Mouse (Mus musculus) kidney, embryonic 14.5 days (tissue): Measurements from ENCODE around the gene Zxdb. TPM values are rescaled to one million over a fixed set of nuclear protein-coding genes. Genes with fewer than 3 reads are reported as not detected.

Experiments
- ATAC-seq: fragments of 200-750 bp; cut with Nextera tagmentation; 2 replicates; pipeline ENCODE4 v1.8.0; 2017; ENCODE audit warnings: moderate number of reproducible peaks, mild to moderate bottlenecking, moderate TSS enrichment, moderate library complexity; ENCODE audit not compliant: low FRiP score, low TSS enrichment
- H3K27ac ChIP-seq: fragments of 300-500 bp; sonication (generic); 2 replicates; pipeline ENCODE4 v1.5.1; 2014; ENCODE audit warnings: low read depth, mild to moderate bottlenecking, low read length, moderate library complexity, mixed read lengths
- H3K27me3 ChIP-seq: fragments of 300-500 bp; sonication (generic); 2 replicates; pipeline ENCODE4 v1.6.1; 2014; ENCODE audit warnings: mild to moderate bottlenecking, low read length; ENCODE audit not compliant: control insufficient read depth, insufficient read depth
- H3K36me3 ChIP-seq: fragments of 300-500 bp; sonication (generic); 2 replicates; pipeline ENCODE4 v1.6.1; 2014; ENCODE audit warnings: low read length, mixed read lengths; ENCODE audit not compliant: control insufficient read depth, insufficient read depth
- H3K4me1 ChIP-seq: fragments of 300-500 bp; sonication (generic); 2 replicates; pipeline ENCODE4 v1.6.1; 2014; ENCODE audit warnings: low read length, mixed read lengths; ENCODE audit not compliant: control insufficient read depth, insufficient read depth
- H3K4me2 ChIP-seq: fragments of 300-500 bp; sonication (generic); replicated peaks from 2 replicates; pipeline ENCODE4 v1.6.1; 2014; ENCODE audit warnings: low read depth, mild to moderate bottlenecking, low read length
- H3K4me3 ChIP-seq: fragments of 300-500 bp; sonication (generic); 2 replicates; pipeline ENCODE4 v1.5.1; 2014; ENCODE audit warnings: mild to moderate bottlenecking, low read length
- H3K9ac ChIP-seq: fragments of 300-500 bp; sonication (generic); 2 replicates; pipeline ENCODE4 v1.6.1; 2014; ENCODE audit warnings: low read depth, mild to moderate bottlenecking, low read length, moderate library complexity
- H3K9me3 ChIP-seq: fragments of 300-500 bp; sonication (generic); 2 replicates; pipeline ENCODE4 v1.6.1; 2016; ENCODE audit warnings: low read length; ENCODE audit not compliant: control insufficient read depth
- WGBS: fragments of 180-500 bp; shearing (Covaris S2); extraction: QIAGEN DNeasy Blood & Tissue Kit; methylation state at CpG from one replicate; pipeline ENCODE4 v1.1.7; 2014; 5-methylcytosine and 5-hydroxymethylcytosine counted together
- polyA plus RNA-seq: library from polyadenylated mRNA; unstranded; fragments of >200 nt; fragmentation: Nextera tagmentation; extraction: Ambion mirVana; gene quantifications from 2 replicates; pipeline ENCODE4 v1.2.1, GENCODE M21; 2014

The Zxdb gene
- polyA plus RNA-seq, 1 experiment from 2014 or later, result 2.9 TPM

GRCm38 (mm10) chrX:94753733-94754132 is 29.4 kb downstream of the Zxdb start:
- H3K27ac ChIP-seq, result no peak overlapping the region
- H3K4me1 ChIP-seq, result no peaks in the 10 kb centered on the region
- ATAC-seq, result no peak
- WGBS, result 87% methylated on average over 5 of the region's 5 CpGs
- H3K36me3 ChIP-seq, result no peaks in the 10 kb centered on the region
- H3K4me3 ChIP-seq, result no peak overlapping the region
- no peak overlapping the region for H3K9ac ChIP-seq
- H3K27me3 ChIP-seq, result no peaks in the 10 kb centered on the region; the same call in 1 of the 2 replicates
- no peaks in the 10 kb centered on the region for H3K9me3 ChIP-seq
- no peak overlapping the region for H3K4me2 ChIP-seq

GRCm38 (mm10) chrX:94759959-94760358 is 35.6 kb downstream of the Zxdb start:
- no peak overlapping the region for H3K27ac ChIP-seq
- no peak overlapping the region for H3K4me2 ChIP-seq
- H3K36me3 ChIP-seq, result no peaks in the 10 kb centered on the region
- no peak overlapping the region for H3K9ac ChIP-seq
- no peak overlapping the region for H3K4me3 ChIP-seq
- H3K27me3 ChIP-seq, result no peaks in the 10 kb centered on the region; the same call in 1 of the 2 replicates
- no peaks in the 10 kb centered on the region for H3K4me1 ChIP-seq
- 10% methylated on average over 1 of the region's 1 CpGs for WGBS
- no peaks in the 10 kb centered on the region for H3K9me3 ChIP-seq
- no peak for ATAC-seq

- 93% methylated on average over 34 of the region's 34 CpGs for WGBS
Measured at GRCm38 (mm10) chrX:94773876-94774275, 49.5 kb downstream of the Zxdb start.

More at GRCm38 (mm10) chrX:94773876-94774275, 49.5 kb downstream of the Zxdb start:
- no peak for ATAC-seq
- H3K4me2 ChIP-seq, result no peak overlapping the region
- H3K9ac ChIP-seq, result no peak overlapping the region
- no peaks in the 10 kb centered on the region for H3K27me3 ChIP-seq
- no peaks in the 10 kb centered on the region for H3K36me3 ChIP-seq
- H3K27ac ChIP-seq, result no peak overlapping the region
- no peak overlapping the region for H3K4me3 ChIP-seq
- no peaks in the 10 kb centered on the region for H3K4me1 ChIP-seq
- H3K9me3 ChIP-seq, result no peaks in the 10 kb centered on the region

Other genes with a start within 250 kb of the Zxdb start
- gene Maged1, start 182.4 kb upstream of the Zxdb start, polyA plus RNA-seq, result 455 and 607 TPM in 2 replicates
- 4.6 and 7.3 TPM in 2 replicates for gene Gspt2, start 88.5 kb upstream of the Zxdb start, polyA plus RNA-seq